Mouse (Mus musculus) heart, embryonic 11.5 days (tissue): Measurements from ENCODE around the gene Slc5a10. TPM values are rescaled to one million over a fixed set of nuclear protein-coding genes. Genes with fewer than 3 reads are reported as not detected.
A peak's percentile ranks its signal among the peaks of the same experiment; 100 is the strongest.

ENCODE experiments used
- ATAC-seq: fragments of 200-750 bp; cut with Nextera tagmentation; replicated peaks from 2 replicates; pipeline ENCODE4 v1.8.0; 2017; ENCODE audit warnings: moderate library complexity; ENCODE audit not compliant: insufficient number of reproducible peaks, low FRiP score, low TSS enrichment
- H3K27ac ChIP-seq: fragments of 300-500 bp; sonication (generic); 2 replicates; pipeline ENCODE4 v1.5.1; 2014; ENCODE audit warnings: mild to moderate bottlenecking, low read depth, low read length
- H3K27me3 ChIP-seq: fragments of 300-500 bp; sonication (generic); 2 replicates; pipeline ENCODE4 v1.6.1; 2014; ENCODE audit warnings: mild to moderate bottlenecking, low read length, mixed read lengths; ENCODE audit not compliant: control insufficient read depth, insufficient read depth
- H3K36me3 ChIP-seq: fragments of 300-500 bp; sonication (generic); 2 replicates; pipeline ENCODE4 v1.6.1; 2014; ENCODE audit warnings: mild to moderate bottlenecking, low read length, moderate library complexity, mixed read lengths; ENCODE audit not compliant: control insufficient read depth, insufficient read depth
- H3K4me1 ChIP-seq: fragments of 300-500 bp; sonication (generic); 2 replicates; pipeline ENCODE4 v1.6.1; 2014; ENCODE audit warnings: low read length; ENCODE audit not compliant: control insufficient read depth, insufficient read depth
- H3K4me2 ChIP-seq: fragments of 300-500 bp; sonication (generic); 2 replicates; pipeline ENCODE4 v1.6.1; 2014; ENCODE audit warnings: mild to moderate bottlenecking, moderate library complexity
- H3K4me3 ChIP-seq: fragments of 300-500 bp; sonication (generic); 2 replicates; pipeline ENCODE4 v1.5.1; 2014; ENCODE audit warnings: low read depth, low read length
- H3K9ac ChIP-seq: fragments of 300-500 bp; sonication (generic); 2 replicates; pipeline ENCODE4 v1.6.1; 2014; ENCODE audit warnings: mild to moderate bottlenecking, low read depth, low read length, moderate library complexity
- H3K9me3 ChIP-seq: fragments of 300-500 bp; sonication (generic); replicated peaks from 2 replicates; pipeline ENCODE4 v1.6.1; 2016; ENCODE audit warnings: low read length; ENCODE audit not compliant: control insufficient read depth
- WGBS: fragments of 180-500 bp; shearing (Covaris S2); extraction: QIAGEN DNeasy Blood & Tissue Kit; methylation state at CpG from one replicate; pipeline ENCODE4 v1.1.7; 2014; ENCODE audit not compliant: insufficient replicate concordance; 5-methylcytosine and 5-hydroxymethylcytosine counted together
- polyA plus RNA-seq: library from polyadenylated mRNA; unstranded; fragments of >200 nt; fragmentation: Nextera tagmentation; extraction: Ambion mirVana; gene quantifications from 2 replicates; pipeline ENCODE4 v1.2.1, GENCODE M21; 2014

Slc5a10 gene
- polyA plus RNA-seq, 1 experiment from 2014 or later: not detected

DNA sequence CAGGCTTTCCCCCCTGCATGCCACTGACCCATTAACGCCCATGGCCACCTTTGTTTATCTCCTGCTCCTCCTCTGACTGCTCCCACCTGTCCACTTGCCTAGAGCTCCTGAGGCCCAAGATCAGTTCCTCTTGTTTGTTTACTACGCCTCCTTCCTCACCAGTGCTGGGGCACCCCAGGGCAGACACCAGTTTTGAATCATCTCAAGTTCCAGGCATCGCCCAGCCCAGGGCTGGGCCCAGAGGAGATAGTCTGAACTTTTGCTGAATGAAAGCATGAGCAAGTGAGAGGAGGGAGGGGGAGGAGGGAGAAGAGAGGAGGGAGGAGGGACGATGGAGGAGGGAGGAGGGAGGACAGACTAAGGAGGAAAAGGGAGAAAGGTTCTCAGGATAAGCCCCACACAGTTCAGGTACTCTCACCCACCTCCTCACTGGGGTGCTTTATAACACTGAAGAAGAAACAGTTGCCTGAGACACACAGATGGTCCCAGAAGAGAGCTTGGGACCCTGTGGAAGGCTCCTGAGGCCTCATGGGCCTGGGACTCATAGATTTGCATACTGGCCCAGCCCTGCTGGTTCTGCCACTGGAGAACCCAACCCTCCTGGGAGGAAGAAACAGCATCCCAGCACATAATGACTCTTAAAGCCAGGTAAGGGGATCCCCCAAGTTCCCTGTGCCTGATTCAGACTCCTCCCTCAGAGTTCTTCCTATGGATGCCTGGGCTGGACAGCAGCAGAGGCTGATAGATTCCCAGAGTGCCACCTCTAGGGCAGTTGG is 41.3 kb downstream of the Slc5a10 start:
- 64% methylated on average over 4 of the region's 4 CpGs for WGBS
- H3K36me3 ChIP-seq: no peaks in the 10 kb centered on the region
- no peak overlapping the region for H3K4me2 ChIP-seq
- no peak overlapping the region for H3K9ac ChIP-seq
- H3K27ac ChIP-seq: no peak overlapping the region
- H3K27me3 ChIP-seq: peaks cover 17% of the 10 kb centered on the region
- H3K9me3 ChIP-seq: no peaks in the 10 kb centered on the region
- ATAC-seq: no peak
- H3K4me3 ChIP-seq: no peak overlapping the region
- peaks cover 16% of the 10 kb centered on the region for H3K4me1 ChIP-seq

DNA sequence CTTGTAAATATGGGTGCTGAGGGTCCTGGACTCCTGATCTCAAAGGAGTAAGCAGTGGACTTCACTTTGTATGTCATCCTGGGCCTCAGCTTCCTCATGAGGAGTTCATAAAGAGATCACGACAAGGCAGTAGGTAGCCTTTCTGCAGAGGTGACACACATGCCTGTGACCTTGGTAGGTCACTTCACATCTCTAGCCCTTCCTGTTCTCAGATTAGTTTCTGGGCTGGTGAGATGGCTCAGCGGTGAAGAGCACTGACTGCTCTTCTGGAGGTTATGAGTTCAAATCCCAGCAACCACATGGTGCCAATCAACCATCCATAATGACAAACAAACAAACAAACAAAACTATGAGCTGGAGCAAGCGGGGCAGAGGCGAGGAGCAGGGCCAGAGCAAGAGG is 42.9 kb downstream of the Slc5a10 start:
- no peak for ATAC-seq
- no peak overlapping the region for H3K9ac ChIP-seq
- peaks cover 8% of the 10 kb centered on the region; the same call in 1 of the 2 replicates for H3K4me1 ChIP-seq
- H3K36me3 ChIP-seq: no peaks in the 10 kb centered on the region
- no peaks in the 10 kb centered on the region for H3K9me3 ChIP-seq
- H3K27me3 ChIP-seq: peaks cover 7% of the 10 kb centered on the region; the same call in 1 of the 2 replicates
- WGBS: 76% methylated on average over 4 of the region's 4 CpGs
- no peak overlapping the region for H3K4me2 ChIP-seq
- H3K27ac ChIP-seq: no peak overlapping the region
- no peak overlapping the region for H3K4me3 ChIP-seq

DNA sequence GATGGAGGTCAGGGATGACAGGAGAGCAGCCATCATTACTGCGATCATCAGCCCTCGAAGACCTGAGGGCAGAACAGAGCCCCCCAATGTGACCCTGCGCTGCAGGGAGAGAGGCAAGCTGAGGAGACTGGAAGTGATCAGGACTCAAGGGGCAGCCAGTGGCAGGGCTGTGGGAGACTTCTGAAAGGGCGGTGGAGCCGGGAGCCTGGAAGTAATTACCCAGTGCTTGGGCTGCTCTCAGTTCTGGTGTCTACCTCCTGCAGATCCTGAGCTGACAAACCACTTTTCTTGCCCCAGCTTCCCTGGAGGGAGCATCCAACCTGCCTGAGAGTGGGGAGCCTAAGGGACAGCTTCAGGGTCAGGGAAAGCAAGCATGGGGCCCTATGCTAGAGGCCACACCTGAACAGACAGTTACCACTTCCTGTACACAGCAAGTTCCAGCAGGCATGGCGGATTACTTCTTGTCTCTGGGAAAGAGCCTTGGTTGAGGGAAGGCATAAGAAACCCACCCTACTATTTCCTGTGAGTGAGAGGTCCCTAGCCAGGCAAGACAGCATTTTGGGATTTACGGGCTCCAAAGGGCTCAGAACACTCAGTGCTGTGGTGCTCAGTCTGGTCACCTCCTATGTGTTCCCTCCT is 44.3 kb downstream of the Slc5a10 start:
- no peaks in the 10 kb centered on the region for H3K36me3 ChIP-seq
- WGBS: 72% methylated on average over 7 of the region's 7 CpGs
- no peak for ATAC-seq

DNA sequence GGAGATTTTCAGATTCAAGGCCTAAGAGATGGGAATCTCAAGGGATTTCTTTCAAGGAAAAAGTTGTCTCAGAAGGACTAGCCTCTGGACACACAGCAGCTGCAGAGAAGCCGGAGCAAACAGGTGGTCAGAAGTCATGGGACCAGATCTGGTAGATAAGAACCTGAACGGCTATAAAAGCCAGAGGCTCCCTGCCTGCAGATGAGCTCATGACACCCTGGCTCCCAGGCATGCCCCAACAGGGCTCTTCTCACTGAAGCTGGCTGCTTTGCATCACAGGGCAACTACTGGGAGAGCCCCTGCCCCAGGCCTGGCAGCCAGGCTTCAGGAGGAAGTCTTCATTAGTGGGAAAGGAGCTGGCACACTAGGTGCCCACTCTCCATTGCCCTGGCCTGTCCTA is 45.3 kb downstream of the Slc5a10 start:
- no peak for ATAC-seq
- peaks cover 8% of the 10 kb centered on the region; the same call in 1 of the 2 replicates for H3K4me1 ChIP-seq
- no peak overlapping the region for H3K4me3 ChIP-seq
- no peak overlapping the region for H3K27ac ChIP-seq
- no peaks in the 10 kb centered on the region for H3K9me3 ChIP-seq
- H3K36me3 ChIP-seq: no peaks in the 10 kb centered on the region
- no peak overlapping the region for H3K9ac ChIP-seq
- no peak overlapping the region for H3K4me2 ChIP-seq
- H3K27me3 ChIP-seq: peaks cover 6% of the 10 kb centered on the region; the same call in 1 of the 2 replicates
- 36% methylated on average over 2 of the region's 2 CpGs for WGBS

More for the DNA sequence above, 44.3 kb downstream of the Slc5a10 start:
- Histone ChIP-seq H3K9ac (no peak overlapping the region), H3K4me1 (peaks cover 8% of the 10 kb centered on the region; the same call in 1 of the 2 replicates), H3K9me3 (no peaks in the 10 kb centered on the region), H3K4me2 (no peak overlapping the region), H3K27ac (no peak overlapping the region), H3K4me3 (no peak overlapping the region), H3K27me3 (peaks cover 6% of the 10 kb centered on the region; the same call in 1 of the 2 replicates)

DNA sequence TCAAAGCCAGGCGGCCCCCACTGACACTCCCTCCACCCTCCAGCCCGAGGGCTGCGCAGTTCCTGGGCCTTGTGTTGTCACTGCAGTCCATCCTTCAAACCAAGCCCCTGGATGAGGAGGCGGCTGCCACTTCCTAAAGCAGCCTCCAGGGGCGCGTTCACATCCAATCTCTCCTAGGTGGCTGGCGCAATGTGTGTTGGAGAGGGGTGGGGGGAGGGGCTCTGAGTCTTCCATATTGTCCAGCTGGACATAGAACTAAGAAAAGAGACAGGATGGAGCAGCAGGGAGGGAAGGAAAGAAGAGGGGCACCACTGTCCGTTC is 45.8 kb downstream of the Slc5a10 start:
- Histone ChIP-seq H3K4me3 (no peak overlapping the region), H3K27me3 (peaks cover 6% of the 10 kb centered on the region; the same call in 1 of the 2 replicates), H3K4me2 (0 out of 2 replicates have a peak overlapping the region, but pooled peaks have one; percentile 8), H3K9ac (no peak overlapping the region), H3K27ac (no peak overlapping the region), H3K36me3 (no peaks in the 10 kb centered on the region), H3K9me3 (no peaks in the 10 kb centered on the region), H3K4me1 (peaks cover 8% of the 10 kb centered on the region; the same call in 1 of the 2 replicates)
- 8% methylated on average over 8 of the region's 8 CpGs for WGBS
- no peak for ATAC-seq

DNA sequence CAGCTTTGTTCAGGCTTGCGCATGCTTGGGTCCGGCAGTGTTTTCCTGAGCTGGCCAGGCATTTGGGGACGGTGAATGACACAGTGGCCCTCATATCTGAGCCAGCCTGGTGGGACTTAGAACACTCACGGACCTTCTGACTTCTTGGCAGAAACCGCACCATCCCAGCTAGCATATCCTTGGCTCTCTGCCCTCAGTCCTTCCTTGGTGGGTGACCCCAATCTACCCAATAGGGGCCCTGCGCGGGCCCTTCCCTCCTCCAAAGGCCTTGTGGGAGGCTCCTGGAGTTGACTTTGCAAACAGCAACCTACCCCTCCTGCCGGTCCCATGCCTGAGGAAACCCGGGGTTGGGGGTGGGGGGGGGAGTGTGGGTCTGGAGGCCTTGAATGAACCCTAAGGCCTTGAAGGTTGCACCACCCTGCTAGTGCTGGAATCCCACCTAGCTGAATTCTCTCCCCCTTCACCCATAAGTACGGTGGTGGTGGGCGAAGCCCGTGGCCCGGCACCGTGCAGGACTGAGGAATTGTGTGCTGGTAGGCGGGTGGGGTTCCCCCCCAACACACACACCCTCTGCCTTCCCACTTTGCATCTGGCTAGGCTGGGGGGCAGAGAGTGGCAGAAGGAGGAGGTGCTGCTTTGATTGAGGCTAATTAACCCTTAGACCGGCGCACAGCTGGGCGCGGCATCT is 46.3 kb downstream of the Slc5a10 start:
- no peak for ATAC-seq
- Histone ChIP-seq H3K27me3 (peaks cover 6% of the 10 kb centered on the region; the same call in 1 of the 2 replicates), H3K9me3 (no peaks in the 10 kb centered on the region), H3K9ac (no peak overlapping the region), H3K4me2 (0 out of 2 replicates have a peak overlapping the region, but pooled peaks have one; percentile 8), H3K27ac (no peak overlapping the region), H3K4me3 (no peak overlapping the region), H3K36me3 (no peaks in the 10 kb centered on the region), H3K4me1 (peaks cover 8% of the 10 kb centered on the region; the same call in 1 of the 2 replicates)
- 27% methylated on average over 19 of the region's 19 CpGs for WGBS

DNA sequence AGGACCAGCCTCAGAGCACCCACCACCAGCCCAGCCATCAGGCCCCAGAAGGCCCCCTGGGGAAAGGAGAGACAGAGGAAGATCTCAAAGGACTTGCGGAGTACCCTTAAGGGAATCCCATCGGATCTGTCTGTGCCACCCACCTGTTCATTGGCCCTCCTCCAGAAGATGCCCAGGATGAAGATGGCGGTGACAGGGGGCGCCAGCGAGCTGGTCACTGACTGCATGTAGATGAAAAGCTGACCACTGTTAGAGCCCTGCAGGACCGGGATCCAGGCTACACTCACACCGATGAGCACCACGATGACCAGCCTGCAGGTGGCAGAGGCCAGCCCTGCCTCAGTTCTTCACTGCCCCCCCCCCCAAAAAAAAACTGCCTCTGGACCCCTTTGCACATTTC is 46.9 kb downstream of the Slc5a10 start:
- no peak overlapping the region for H3K4me2 ChIP-seq
- H3K27ac ChIP-seq: no peak overlapping the region
- no peak overlapping the region for H3K4me3 ChIP-seq
- no peaks in the 10 kb centered on the region for H3K9me3 ChIP-seq
- H3K27me3 ChIP-seq: peaks cover 6% of the 10 kb centered on the region; the same call in 1 of the 2 replicates
- WGBS: 34% methylated on average over 8 of the region's 8 CpGs
- H3K36me3 ChIP-seq: no peaks in the 10 kb centered on the region
- peaks cover 8% of the 10 kb centered on the region; the same call in 1 of the 2 replicates for H3K4me1 ChIP-seq
- ATAC-seq: no peak
- H3K9ac ChIP-seq: no peak overlapping the region

DNA sequence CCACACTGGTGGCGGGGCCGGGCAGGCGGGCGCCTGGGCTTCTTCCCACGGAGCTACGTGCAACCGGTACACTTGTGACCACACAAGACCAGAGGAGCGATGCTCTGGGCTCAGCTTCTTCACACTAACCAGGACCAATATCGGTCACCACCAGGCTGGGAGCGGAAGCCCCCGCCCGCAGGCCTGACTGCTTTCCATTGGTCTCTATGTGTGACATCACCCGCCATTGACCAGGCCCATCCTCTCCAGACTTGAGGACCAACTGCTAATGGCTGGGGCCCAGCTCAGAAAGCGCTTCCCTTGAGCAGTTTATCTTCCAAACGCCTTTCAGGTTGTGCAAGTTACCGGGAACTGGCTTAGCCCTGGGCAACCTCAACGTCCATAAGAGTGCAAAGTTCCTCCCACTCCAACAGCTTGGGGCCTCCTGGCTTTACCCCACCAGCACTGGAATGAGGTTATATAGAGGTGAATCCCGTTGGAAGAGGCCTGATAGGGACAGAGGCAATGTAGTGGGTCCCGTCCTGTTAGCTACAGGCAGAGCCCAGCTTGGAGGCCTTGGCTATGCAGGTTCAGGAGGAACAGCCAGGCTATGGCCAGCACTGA is 48.7 kb downstream of the Slc5a10 start:
- H3K9ac ChIP-seq: no peak overlapping the region
- no peak overlapping the region for H3K4me2 ChIP-seq
- no peak for ATAC-seq
- no peak overlapping the region for H3K27ac ChIP-seq
- H3K27me3 ChIP-seq: 0 out of 2 replicates have a peak, but pooled peaks cover 3% of the 10 kb centered on the region
- peaks cover 8% of the 10 kb centered on the region; the same call in 1 of the 2 replicates for H3K4me1 ChIP-seq
- H3K9me3 ChIP-seq: no peaks in the 10 kb centered on the region
- no peak overlapping the region for H3K4me3 ChIP-seq
- 39% methylated on average over 19 of the region's 19 CpGs for WGBS
- H3K36me3 ChIP-seq: no peaks in the 10 kb centered on the region
